Mouse (Mus musculus) embryonic fibroblast, embryonic 13.5 days (primary cell): ENCODE measurements around the gene Gata3.

Source experiments
- CTCF ChIP-seq: IDR thresholded peaks from 2 replicates; pipeline ENCODE4 v1.5.1; 2011; ENCODE audit warnings: mild to moderate bottlenecking, control low read depth, low read length, moderate library complexity, borderline replicate concordance; ENCODE audit not compliant: insufficient read depth
- POLR2A ChIP-seq: IDR thresholded peaks from 2 replicates; pipeline ENCODE4 v1.6.1; 2011; ENCODE audit warnings: low read depth, mild to moderate bottlenecking, control low read depth, low read length, moderate library complexity

GRCm38 (mm10) chr2:9880271-9880670 is 9.6 kb downstream of the Gata3 start:
- TF ChIP-seq POLR2A = no peak
- TF ChIP-seq CTCF = no peak
